Mouse (Mus musculus): ENCODE measurements around the gene Dennd1a. TPM values are rescaled to one million over a fixed set of nuclear protein-coding genes. Genes with fewer than 3 reads are reported as not detected.

Dennd1a gene
- polyA plus RNA-seq, 1 experiment from 2014 or later, result 11.5 TPM

- peak; percentile 12 for DNase-seq
Observed at GRCm38 (mm10) chr2:38125671-38126382, 161.4 kb downstream of the Dennd1a start.

GRCm38 (mm10) chr2:38124727-38125126, 162.5 kb downstream of the Dennd1a start:
- TF ChIP-seq CTCF (IDR thresholded peaks at IDR 0.05; ENCODE audit: low read depth), result no peak
- DNase-seq (no peak), ATAC-seq (ENCODE audit: insufficient read depth) (no peak)
- no peaks in the 10 kb centered on the region for H3K9me3 ChIP-seq (ENCODE audit: low read depth, low read length)
- no peak overlapping the region for H3K9ac ChIP-seq
- H3K36me3 ChIP-seq (ENCODE audit: insufficient read depth), result no peaks in the 10 kb centered on the region
- H3K4me1 ChIP-seq (ENCODE audit: insufficient read depth), result no peaks in the 10 kb centered on the region
- no peak overlapping the region for H3K4me2 ChIP-seq
- no peaks in the 10 kb centered on the region for H3K27me3 ChIP-seq (ENCODE audit: insufficient read depth, low read length)
- H3K4me3 ChIP-seq (ENCODE audit: low read depth, low read length), result no peak overlapping the region
- WGBS, result 86% methylated on average over 1 of the region's 1 CpGs
- no peak overlapping the region for H3K27ac ChIP-seq (ENCODE audit: low read depth)

More at GRCm38 (mm10) chr2:38125671-38126382, 161.4 kb downstream of the Dennd1a start:
- no peak for TF ChIP-seq CTCF (IDR thresholded peaks at IDR 0.05; ENCODE audit: low read depth)
- Histone ChIP-seq H3K36me3 (ENCODE audit: insufficient read depth) (no peaks in the 10 kb centered on the region), H3K4me3 (ENCODE audit: low read depth, low read length) (no peak overlapping the region), H3K9ac (no peak overlapping the region), H3K4me1 (ENCODE audit: insufficient read depth) (no peaks in the 10 kb centered on the region), H3K4me2 (no peak overlapping the region), H3K9me3 (ENCODE audit: low read depth, low read length) (no peaks in the 10 kb centered on the region), H3K27ac (ENCODE audit: low read depth) (no peak overlapping the region), H3K27me3 (ENCODE audit: insufficient read depth, low read length) (no peaks in the 10 kb centered on the region)
- WGBS, result 47% methylated on average over 5 of the region's 5 CpGs
- peak; percentile 44; the same call in 1 of the 2 replicates for ATAC-seq (ENCODE audit: insufficient read depth)

GRCm38 (mm10) chr2:38115000-38115399, 172.2 kb downstream of the Dennd1a start:
- no peak overlapping the region for H3K9ac ChIP-seq
- no peak for DNase-seq
- H3K36me3 ChIP-seq (ENCODE audit: insufficient read depth), result no peaks in the 10 kb centered on the region
- no peak overlapping the region for H3K4me3 ChIP-seq (ENCODE audit: low read depth, low read length)
- no peak for ATAC-seq (ENCODE audit: insufficient read depth)
- H3K9me3 ChIP-seq (ENCODE audit: low read depth, low read length), result no peaks in the 10 kb centered on the region
- no peak overlapping the region for H3K27ac ChIP-seq (ENCODE audit: low read depth)
- 65% methylated on average over 2 of the region's 2 CpGs for WGBS
- H3K4me2 ChIP-seq, result no peak overlapping the region
- no peaks in the 10 kb centered on the region for H3K27me3 ChIP-seq (ENCODE audit: insufficient read depth, low read length)
- TF ChIP-seq CTCF (IDR thresholded peaks at IDR 0.05; ENCODE audit: low read depth), result no peak
- 0 out of 2 replicates have a peak, but pooled peaks cover 3% of the 10 kb centered on the region for H3K4me1 ChIP-seq (ENCODE audit: insufficient read depth)

DNA sequence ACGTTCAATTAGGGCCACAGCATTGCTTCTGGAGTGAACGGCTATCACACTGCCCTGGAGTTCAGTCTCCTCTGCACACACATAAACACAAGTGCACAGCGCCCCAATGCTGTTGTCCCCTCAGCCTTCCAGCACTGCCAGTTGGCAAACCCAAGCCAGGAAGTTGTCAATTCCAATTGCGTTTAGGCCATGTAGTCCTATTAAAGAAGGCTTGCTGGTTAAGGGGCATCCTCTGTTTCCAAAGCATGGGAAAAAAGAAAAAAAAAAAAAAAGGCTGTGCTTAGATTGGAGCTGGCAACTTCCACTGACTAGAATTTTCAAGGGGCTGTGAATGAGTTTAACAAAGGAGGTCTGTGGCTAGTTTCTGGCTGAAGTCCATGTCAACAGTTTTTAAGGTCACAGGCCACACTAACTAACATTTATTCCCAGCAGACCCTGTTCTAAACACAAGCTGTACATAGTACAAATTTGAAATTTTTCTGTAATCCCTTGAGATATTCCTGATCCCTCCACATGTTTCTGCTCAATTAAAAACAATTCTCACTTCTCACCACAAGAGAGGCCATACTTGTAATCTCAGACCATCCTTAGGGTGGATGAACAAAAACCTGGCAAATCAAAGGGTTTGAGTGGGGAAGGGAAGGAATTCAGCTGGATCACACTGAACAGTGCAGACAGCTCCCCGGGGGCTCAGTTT, 175.4 kb downstream of the Dennd1a start:
- WGBS, result 50% methylated on average over 5 of the region's 5 CpGs
- ATAC-seq (ENCODE audit: insufficient read depth), result peak; percentile 73

DNA sequence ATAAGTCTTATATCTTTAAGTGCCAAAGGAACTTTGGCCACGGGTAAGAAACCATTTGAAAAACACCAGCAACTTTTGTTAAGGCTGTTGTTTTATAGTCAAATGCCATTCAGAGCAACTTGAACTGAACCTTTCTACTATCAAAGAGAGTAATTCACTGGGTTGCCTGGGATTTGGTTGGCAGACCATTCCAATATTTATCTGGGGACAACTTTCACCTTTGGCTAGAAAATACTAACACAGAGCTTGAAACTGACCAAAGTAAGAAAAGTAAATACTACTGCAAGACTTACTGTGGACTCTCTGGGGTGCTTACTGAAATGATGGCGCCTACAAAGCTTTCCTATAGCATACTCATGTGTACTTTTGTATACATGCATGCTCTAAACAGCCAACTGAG, 178.6 kb downstream of the Dennd1a start:
- no peak for ATAC-seq (ENCODE audit: insufficient read depth)
- 0 out of 2 replicates have a peak, but pooled peaks cover 3% of the 10 kb centered on the region for H3K4me1 ChIP-seq (ENCODE audit: insufficient read depth)

More for the DNA sequence above, 175.4 kb downstream of the Dennd1a start:
- Histone ChIP-seq H3K27me3 (ENCODE audit: insufficient read depth, low read length) (no peaks in the 10 kb centered on the region), H3K4me1 (ENCODE audit: insufficient read depth) (0 out of 2 replicates have a peak, but pooled peaks cover 3% of the 10 kb centered on the region), H3K9ac (no peak overlapping the region), H3K36me3 (ENCODE audit: insufficient read depth) (no peaks in the 10 kb centered on the region), H3K4me3 (ENCODE audit: low read depth, low read length) (no peak overlapping the region), H3K9me3 (ENCODE audit: low read depth, low read length) (no peaks in the 10 kb centered on the region), H3K27ac (ENCODE audit: low read depth) (no peak overlapping the region), H3K4me2 (no peak overlapping the region)
- DNase-seq, result peak; percentile 80
- 0 out of 2 replicates have a peak, but pooled peaks have one; percentile 16 for TF ChIP-seq CTCF (IDR thresholded peaks at IDR 0.05; ENCODE audit: low read depth)

DNA sequence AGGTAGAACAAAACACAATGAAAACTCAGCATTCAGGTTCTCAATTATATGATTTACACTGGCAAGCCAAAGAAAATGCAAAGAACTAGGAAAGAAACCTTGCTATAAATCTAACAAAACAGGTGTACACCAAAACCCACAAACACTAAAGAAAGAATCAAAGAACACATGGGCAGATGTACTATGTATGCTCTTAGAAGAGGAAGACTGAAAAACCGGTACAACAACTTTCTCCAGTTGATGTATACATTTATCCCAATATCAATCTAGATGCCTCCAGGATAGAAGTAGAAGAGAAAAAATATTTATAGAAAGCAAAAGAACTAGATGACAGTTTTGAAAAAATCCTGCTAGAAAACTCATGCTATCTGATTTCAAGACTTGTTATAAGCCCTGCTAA, 184.5 kb downstream of the Dennd1a start:
- Histone ChIP-seq H3K36me3 (ENCODE audit: insufficient read depth) (no peaks in the 10 kb centered on the region), H3K9me3 (ENCODE audit: low read depth, low read length) (no peaks in the 10 kb centered on the region), H3K4me3 (ENCODE audit: low read depth, low read length) (no peak overlapping the region), H3K4me2 (no peak overlapping the region), H3K9ac (no peak overlapping the region), H3K27ac (ENCODE audit: low read depth) (no peak overlapping the region), H3K27me3 (ENCODE audit: insufficient read depth, low read length) (no peaks in the 10 kb centered on the region), H3K4me1 (ENCODE audit: insufficient read depth) (no peaks in the 10 kb centered on the region; the same call in 1 of the 2 replicates)
- DNase-seq (no peak), ATAC-seq (ENCODE audit: insufficient read depth) (no peak)
- TF ChIP-seq CTCF (IDR thresholded peaks at IDR 0.05; ENCODE audit: low read depth), result no peak
- WGBS, result 58% methylated on average over 1 of the region's 1 CpGs

More for the DNA sequence above, 178.6 kb downstream of the Dennd1a start:
- H3K27me3 ChIP-seq (ENCODE audit: insufficient read depth, low read length), result no peaks in the 10 kb centered on the region
- H3K27ac ChIP-seq (ENCODE audit: low read depth), result no peak overlapping the region
- WGBS, result 68% methylated on average over 2 of the region's 2 CpGs
- H3K9ac ChIP-seq, result no peak overlapping the region
- H3K4me2 ChIP-seq, result no peak overlapping the region
- no peaks in the 10 kb centered on the region for H3K9me3 ChIP-seq (ENCODE audit: low read depth, low read length)
- TF ChIP-seq CTCF (IDR thresholded peaks at IDR 0.05; ENCODE audit: low read depth), result no peak
- no peak for DNase-seq
- no peak overlapping the region for H3K4me3 ChIP-seq (ENCODE audit: low read depth, low read length)
- H3K36me3 ChIP-seq (ENCODE audit: insufficient read depth), result no peaks in the 10 kb centered on the region

DNA sequence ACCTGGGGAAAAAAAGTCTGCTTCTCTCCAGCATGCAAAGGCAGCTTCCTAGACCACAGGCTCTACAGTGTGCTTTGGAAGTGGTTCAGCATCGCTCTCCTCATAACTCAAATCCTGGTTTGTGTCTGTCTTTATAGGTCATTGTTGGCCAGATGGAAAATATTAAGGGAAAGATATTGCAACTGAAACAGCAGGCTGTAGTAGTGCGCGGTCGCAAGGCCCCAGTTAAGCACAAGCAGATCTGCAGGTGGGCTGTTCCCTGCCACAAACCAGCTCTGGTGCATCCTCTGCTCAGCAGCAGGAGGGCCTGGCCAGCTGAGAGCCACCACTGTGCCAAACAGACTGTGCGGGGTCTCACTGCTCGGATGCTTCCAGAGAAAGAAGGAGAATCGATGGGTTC, 186.9 kb downstream of the Dennd1a start:
- no peak for TF ChIP-seq CTCF (IDR thresholded peaks at IDR 0.05; ENCODE audit: low read depth)
- H3K4me1 ChIP-seq (ENCODE audit: insufficient read depth), result no peaks in the 10 kb centered on the region; the same call in 1 of the 2 replicates
- H3K27ac ChIP-seq (ENCODE audit: low read depth), result no peak overlapping the region
- 39% methylated on average over 7 of the region's 7 CpGs for WGBS
- H3K36me3 ChIP-seq (ENCODE audit: insufficient read depth), result no peaks in the 10 kb centered on the region
- H3K9me3 ChIP-seq (ENCODE audit: low read depth, low read length), result no peaks in the 10 kb centered on the region
- no peak overlapping the region for H3K4me3 ChIP-seq (ENCODE audit: low read depth, low read length)
- ATAC-seq (ENCODE audit: insufficient read depth) (no peak), DNase-seq (no peak)
- no peak overlapping the region for H3K4me2 ChIP-seq
- H3K9ac ChIP-seq, result no peak overlapping the region
- no peaks in the 10 kb centered on the region for H3K27me3 ChIP-seq (ENCODE audit: insufficient read depth, low read length)
